Mouse (Mus musculus) cerebellum, adult (tissue): Measurements from ENCODE around the gene Tex14.
A peak's percentile ranks its signal among the peaks of the same experiment; 100 is the strongest.
"Not testable (repeated sequence)": the region's sequence is repeated elsewhere in the genome, so short reads cannot be mapped to it uniquely, and the experiment has no call there.

Experiments
- ATAC-seq: cut with Nextera tagmentation; 2 replicates; pipeline ENCODE4 v1.9.2; 2017; ENCODE audit warnings: mild to moderate bottlenecking, moderate library complexity, mixed read lengths; ENCODE audit not compliant: insufficient number of reproducible peaks, low FRiP score, low TSS enrichment

Gene Tex14

GRCm38 (mm10) chr11:87404876-87405275 lies at the start of gene Tex14, which contains the start of gene Rad51c:
Tex14 (plus strand) TSS chr11:87405065.
Rad51c (minus strand) TSS chr11:87404954.
- ATAC-seq: no peak

DNA sequence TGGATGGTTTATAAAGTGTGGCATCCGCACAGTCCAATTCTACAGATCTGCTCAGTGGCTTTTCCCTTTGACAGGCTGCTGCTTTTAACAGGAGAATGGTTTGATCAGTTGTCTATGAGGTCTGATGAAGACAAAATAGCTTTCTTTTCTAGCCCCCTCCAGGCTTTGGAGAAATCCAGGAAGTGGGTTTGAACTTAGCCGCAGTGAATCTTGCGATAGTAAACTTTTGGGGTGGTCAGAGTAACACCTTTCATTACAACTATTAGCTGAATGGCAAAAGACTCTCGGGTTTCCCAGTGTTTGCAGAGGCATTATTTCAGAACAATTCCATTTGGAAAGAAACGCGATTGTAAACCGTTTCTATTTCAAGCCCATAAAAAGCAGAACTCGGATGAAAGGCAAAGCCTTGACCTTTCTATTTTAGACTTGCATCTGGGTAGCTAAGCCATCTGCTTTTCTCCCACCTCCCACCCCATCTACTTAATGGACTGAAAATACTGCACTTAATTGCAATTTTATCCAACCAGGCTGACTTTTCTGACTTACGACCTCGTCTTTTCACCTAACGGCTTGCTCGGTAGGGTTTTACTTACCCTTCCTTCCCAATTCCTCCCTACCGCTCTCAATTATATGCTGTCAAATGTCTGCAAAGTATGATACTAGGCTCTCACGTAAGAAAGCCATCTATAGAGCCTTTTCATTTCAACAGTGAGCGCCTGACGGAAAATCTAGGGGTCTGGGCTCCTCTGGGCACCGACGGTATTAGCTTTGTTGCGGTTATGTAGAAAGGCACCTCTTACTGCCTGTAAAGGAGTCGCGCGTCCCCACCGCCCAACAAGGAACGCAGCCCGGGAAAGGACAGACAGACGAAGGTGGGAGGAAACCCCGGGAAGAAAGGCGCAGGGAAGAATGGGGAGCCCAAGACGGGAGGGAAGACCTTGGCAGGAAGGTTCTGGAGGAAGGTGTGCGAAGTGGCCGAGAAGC lies 47.3 kb upstream of the Tex14 start:
- ATAC-seq: no peak

DNA sequence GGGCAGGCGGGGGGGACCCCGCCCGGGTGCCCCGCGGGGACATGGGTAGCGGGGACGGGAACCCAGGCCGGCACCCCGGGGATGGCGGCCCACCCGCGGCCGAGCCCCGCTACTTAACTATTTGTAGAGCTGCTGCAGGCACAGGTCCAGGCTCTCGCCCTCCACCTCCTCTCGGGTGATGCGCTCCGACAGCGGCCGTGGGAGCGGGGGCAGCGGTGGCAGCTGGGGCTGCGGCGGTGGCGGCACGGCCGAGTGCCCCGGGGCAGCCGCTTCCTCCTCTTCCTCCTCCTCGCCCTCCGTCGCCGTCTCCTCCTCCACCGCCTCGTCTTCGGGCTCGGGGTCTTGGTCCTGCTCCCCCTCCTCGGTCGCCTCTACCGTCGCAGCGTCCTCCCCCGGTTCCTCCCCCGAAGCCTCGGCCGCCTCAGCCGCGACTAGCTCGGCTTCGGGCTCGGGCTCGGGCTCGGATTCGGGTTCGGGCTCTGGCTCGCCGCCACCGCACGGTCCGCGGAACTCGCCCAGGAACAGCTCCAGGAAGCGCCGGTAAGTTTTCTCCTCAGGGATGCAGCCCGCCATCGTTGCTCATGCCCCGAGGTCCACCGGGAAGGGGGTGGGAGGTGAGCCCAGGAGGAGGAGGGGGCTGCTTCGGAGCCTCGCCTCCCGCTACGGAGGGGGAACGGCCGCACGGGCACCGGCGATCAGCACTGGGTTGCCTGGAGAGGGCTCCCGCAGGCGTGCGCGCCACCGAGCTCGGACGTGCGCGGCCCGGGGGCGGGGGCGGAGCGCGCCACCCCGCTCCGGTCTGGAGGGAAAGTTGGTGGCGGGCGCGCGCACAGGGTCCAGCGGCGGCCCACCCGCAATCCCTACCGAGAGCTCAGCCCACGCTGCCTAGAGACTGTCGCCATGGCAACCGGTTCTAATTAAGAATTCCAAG lies 46.3 kb upstream of the Tex14 start, which contains the start of gene Ppm1e:
Gene Ppm1e (minus strand): TSS at position 693 of the 931 bp plus-strand sequence.
- peak; percentile 70; the same call in 1 of the 2 replicates for ATAC-seq

DNA sequence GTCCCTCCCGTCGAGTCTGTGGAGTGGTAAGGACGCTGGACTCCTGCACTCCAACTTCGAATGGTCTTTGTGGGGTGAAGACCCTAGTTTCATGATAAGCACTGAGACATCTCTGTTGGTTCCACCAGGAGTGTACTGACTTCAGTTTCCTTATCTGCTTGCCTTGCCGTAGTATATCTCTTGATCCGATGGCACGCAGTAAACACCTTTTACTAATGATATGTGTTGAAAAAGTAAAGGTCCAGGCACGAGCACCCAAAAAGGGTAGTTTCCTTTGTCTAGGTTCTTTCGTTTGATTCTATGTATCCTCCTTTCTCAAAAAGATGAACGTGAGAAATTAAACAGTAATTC lies 45.6 kb upstream of the Tex14 start:
- no peak; the same call in 1 of the 2 replicates for ATAC-seq

- no peak for ATAC-seq
Measured at GRCm38 (mm10) chr11:87365120-87365519, 39.7 kb upstream of the Tex14 start.

DNA sequence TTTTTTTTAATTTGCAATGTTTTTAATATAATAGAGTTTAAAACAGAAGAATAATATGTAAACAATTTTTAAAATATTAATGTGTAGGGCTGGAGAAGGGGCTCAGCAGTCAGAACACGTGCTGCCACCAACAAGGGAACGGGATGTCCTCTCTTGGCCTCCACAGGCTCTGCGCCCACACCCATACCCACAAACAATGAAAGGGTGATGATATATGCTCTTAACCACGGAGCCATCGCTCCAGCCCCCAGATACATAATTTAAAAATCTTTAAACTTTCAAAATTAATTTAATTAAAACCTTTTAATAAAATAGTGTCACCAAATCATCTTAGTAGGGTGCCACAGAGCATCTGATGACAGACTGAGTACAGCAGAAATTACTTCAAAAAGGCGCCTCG lies 37.8 kb upstream of the Tex14 start:
- ATAC-seq: no peak

DNA sequence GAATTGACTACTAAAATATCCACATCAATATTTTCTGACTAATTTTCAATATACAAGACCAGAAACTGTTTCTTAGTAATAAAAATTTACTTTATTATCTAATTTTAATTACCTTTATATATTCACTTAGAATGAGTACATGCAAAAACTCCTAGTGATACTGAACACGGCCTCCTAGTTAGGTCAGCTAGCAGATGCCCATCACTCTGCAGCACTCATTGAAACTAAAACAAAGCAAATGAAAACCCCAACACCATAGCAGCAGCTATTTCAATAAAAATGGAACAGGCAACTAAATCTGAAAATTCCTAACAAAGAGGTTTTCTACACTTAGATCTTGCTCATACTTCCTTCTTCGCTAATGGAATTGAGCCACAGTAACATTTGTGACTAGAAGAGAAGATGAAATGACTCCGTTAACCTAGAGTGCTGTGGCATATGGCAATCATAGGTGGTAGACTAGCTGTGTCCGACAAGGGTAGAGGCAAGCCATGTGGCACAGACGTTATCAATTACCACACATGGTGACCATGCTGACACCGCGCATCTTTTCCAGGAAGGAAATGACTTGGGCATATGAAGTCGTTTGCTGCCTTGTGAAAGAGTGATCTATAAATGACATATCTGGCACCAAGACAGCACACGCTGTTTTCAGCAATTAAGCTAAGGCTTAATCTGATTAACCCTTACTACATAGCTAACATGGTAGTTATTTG lies 36.8 kb upstream of the Tex14 start:
- ATAC-seq: no peak

DNA sequence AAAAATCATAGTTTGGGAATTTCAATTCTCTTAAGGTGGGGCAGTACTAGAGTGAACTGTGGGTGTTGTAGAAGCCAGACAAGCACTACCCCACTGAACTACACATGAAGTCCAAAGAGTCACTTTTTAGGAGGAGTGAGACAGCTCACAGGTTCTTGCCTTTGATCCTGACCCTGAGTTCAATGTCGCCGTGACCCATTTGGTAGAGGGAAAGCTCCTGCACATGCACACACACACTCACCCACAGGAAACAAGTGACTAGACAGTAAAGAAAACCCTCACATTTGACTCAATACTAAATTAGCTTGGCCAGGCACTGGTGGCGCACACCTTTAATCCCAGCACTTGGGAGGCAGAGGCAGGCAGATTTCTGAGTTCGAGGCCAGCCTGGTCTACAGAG lies 20.3 kb upstream of the Tex14 start:
- no peak for ATAC-seq

- ATAC-seq: no peak
Measured at GRCm38 (mm10) chr11:87385676-87386075, 19.2 kb upstream of the Tex14 start.

GRCm38 (mm10) chr11:87393855-87394254 lies 11.0 kb upstream of the Tex14 start:
- ATAC-seq: no peak

DNA sequence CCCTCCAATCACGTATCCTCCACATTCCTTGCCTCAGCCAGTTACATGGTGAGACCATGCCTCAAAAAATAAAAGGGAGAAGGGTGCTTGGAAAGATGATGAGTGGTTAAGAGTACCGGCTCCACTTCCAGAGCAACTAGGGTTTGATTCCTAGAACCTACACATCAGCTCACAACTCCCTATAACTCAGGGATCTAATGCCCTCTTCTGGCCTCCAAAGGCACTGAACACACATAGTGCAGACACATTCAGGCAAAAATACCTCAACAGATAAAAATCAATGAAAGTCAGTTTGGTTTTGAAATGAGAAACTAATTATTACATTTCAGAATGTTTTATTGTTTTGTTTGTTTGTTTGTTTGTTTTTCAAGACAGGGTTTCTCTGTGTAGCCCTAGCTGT lies 6.5 kb upstream of the Tex14 start:
- ATAC-seq: no peak

DNA sequence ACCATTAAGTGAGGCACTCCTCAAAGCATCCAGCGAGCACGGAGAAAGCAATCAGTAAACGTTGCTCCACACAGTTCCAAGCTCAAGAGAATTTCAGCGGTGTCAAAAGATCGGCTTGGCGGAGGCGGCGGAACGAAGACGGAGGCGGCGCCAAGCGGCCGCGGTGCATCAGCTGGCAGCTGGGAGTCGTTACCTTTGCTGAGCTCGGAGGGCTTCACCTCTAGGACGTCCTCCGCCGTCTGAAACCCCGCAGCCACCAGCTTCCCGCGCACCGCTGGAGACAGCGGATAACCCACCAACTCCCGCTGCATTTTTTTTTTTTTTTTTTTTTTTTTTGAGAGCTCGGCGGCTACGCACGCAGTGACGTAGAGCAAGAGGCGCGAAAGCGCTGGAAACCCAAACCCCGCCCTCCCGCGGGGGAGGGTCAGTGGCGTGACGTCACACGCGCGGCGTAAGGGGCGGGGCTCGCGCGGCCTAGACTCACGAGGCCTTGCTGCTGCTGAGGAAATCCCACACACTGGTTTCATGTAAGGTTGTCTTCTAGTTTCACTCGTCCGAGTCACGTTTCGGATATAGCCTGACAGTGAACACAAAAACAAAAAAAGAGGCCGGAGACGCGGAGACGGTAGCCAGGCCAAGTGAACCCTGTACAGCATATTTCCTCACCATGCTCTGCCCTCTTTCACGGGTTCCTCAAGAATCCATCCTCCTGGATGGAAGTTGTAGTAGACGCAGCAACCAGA lies 583 bp upstream of the Tex14 start:
- peak; percentile 76; the same call in 1 of the 2 replicates for ATAC-seq

GRCm38 (mm10) chr11:87413412-87413811 lies 8.5 kb downstream of the Tex14 start:
- not testable (repeated sequence) for ATAC-seq

- ATAC-seq: no peak
Measured at GRCm38 (mm10) chr11:87416120-87416519, 11.3 kb downstream of the Tex14 start.

DNA sequence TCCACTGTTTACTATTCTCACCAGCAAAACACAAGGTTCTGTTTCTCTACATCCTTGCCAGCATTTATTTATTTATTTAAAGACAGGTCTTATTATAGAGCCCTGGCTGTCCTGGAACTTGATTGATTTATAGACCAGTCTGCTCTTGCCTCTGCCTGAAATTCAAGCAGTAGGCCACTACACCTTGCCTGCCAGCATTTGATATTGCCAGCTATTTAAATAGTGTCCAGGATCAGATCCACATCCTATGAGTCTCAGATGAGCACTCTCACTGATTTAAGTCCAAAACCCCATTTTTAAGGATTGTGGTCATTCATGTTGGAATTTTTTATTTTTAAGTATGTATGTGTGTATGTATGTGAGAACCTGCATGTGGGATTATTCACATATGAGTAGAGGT lies 16.0 kb downstream of the Tex14 start:
- ATAC-seq: no peak

DNA sequence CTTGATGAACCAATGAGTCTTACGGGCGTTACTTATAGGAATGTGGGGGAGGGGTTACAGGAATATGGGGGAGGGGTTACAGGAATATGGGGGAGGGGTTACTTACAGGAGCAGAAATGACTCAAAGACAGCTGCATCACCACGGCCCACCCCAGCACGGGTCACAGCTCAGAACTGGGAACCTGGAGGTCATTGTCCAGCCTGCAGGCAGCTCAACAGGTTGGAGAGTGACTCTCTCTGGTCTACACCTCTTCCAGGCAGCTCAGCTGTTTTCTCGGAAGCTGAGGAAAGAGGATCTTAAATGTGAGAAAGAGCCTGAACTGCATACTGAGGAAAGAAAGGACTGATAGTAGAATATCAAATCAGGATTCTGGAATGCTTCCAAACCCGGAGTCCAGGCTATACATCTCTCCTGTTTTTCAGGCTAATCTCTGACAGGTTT lies 16.9 kb downstream of the Tex14 start:
- peak; percentile 24; the same call in 1 of the 2 replicates for ATAC-seq

DNA sequence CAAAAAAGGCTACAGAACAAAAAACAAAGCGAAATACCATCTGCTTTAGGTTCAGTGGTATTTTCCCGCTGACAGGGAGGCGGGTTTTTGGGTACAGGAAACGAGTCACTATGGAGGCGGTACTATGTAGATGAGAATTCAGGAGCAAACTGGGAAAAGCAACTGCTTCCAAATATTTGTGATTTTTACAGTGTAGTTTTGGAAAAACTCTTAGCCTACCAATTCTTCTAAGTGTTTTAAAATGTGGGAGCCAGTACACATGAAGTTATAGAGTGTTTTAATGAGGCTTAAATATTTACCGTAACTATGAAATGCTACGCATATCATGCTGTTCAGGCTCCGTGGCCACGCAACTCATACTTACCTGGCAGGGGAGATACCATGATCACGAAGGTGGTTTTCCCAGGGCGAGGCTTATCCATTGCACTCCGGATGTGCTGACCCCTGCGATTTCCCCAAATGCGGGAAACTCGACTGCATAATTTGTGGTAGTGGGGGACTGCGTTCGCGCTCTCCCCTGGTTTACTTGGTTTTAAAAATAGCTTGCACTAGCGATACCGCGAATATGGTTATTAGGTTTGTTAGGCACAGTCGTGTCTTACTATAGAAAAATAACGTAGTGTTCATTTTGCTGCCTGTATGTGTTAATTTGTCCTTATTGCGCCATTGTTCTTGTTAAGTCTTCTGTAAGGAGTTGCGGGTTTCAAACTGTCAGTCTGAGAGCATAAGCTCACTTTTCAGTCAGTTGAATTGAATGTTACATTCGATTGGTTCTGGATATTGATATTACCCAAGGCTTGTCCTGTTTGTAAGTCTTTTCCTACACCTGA lies 17.9 kb downstream of the Tex14 start:
- ATAC-seq: peak; percentile 83; the same call in 1 of the 2 replicates

- ATAC-seq: no peak
Measured at GRCm38 (mm10) chr11:87423551-87424325, 18.9 kb downstream of the Tex14 start.
